Mouse (Mus musculus): Measurements from ENCODE around the gene Sohlh1.

Gene Sohlh1

GRCm38 (mm10) chr2:25847226-25847625 lies at the start of gene Sohlh1:
TSS of gene Sohlh1 (minus strand) at chr2:25847248.
- DNase-seq (ENCODE audit: low spot score in 2 of 2) = no peak

- no peak for DNase-seq (ENCODE audit: low spot score in 2 of 2)
Measured at GRCm38 (mm10) chr2:25892440-25892839, 45.4 kb upstream of the Sohlh1 start.

- DNase-seq (ENCODE audit: low spot score in 2 of 2) = peak in 1 of 2 experiments; percentile 43
Measured at GRCm38 (mm10) chr2:25888144-25888543, 41.1 kb upstream of the Sohlh1 start.

- no peak for DNase-seq (ENCODE audit: low spot score in 2 of 2)
Measured at GRCm38 (mm10) chr2:25887226-25887625, 40.2 kb upstream of the Sohlh1 start.

GRCm38 (mm10) chr2:25884756-25885155 lies 37.7 kb upstream of the Sohlh1 start:
- DNase-seq (ENCODE audit: low spot score in 2 of 2) = no peak

- DNase-seq (ENCODE audit: low spot score in 2 of 2) = no peak
Measured at GRCm38 (mm10) chr2:25882276-25882675, 35.2 kb upstream of the Sohlh1 start.

GRCm38 (mm10) chr2:25879061-25879460 lies 32.0 kb upstream of the Sohlh1 start:
- no peak for DNase-seq (ENCODE audit: low spot score in 2 of 2)

- DNase-seq (ENCODE audit: low spot score in 2 of 2) = no peak
Measured at GRCm38 (mm10) chr2:25878516-25878915, 31.5 kb upstream of the Sohlh1 start.

- DNase-seq (ENCODE audit: low spot score in 2 of 2) = no peak
Measured at GRCm38 (mm10) chr2:25877736-25878268, 30.8 kb upstream of the Sohlh1 start.

GRCm38 (mm10) chr2:25877250-25877735 lies 30.2 kb upstream of the Sohlh1 start:
- no peak for DNase-seq (ENCODE audit: low spot score in 2 of 2)

GRCm38 (mm10) chr2:25866656-25867055 lies 19.6 kb upstream of the Sohlh1 start:
- DNase-seq (ENCODE audit: low spot score in 2 of 2) = no peak

GRCm38 (mm10) chr2:25865412-25865811 lies 18.4 kb upstream of the Sohlh1 start:
- no peak for DNase-seq (ENCODE audit: low spot score in 2 of 2)

- no peak for DNase-seq (ENCODE audit: low spot score in 2 of 2)
Measured at GRCm38 (mm10) chr2:25864230-25864629, 17.2 kb upstream of the Sohlh1 start.

GRCm38 (mm10) chr2:25863337-25864131 lies 16.5 kb upstream of the Sohlh1 start, which contains the start of gene Kcnt1:
TSS of gene Kcnt1 (plus strand) at chr2:25863734.
- DNase-seq (ENCODE audit: low spot score in 2 of 2) = no peak

GRCm38 (mm10) chr2:25862696-25863270 lies 15.7 kb upstream of the Sohlh1 start:
- DNase-seq (ENCODE audit: low spot score in 2 of 2) = no peak

- no peak for DNase-seq (ENCODE audit: low spot score in 2 of 2)
Measured at GRCm38 (mm10) chr2:25862038-25862437, 15.0 kb upstream of the Sohlh1 start.

GRCm38 (mm10) chr2:25859891-25860290 lies 12.8 kb upstream of the Sohlh1 start:
- no peak for DNase-seq (ENCODE audit: low spot score in 2 of 2)

- DNase-seq (ENCODE audit: low spot score in 2 of 2) = no peak
Measured at GRCm38 (mm10) chr2:25853998-25854397, 7.0 kb upstream of the Sohlh1 start.

- DNase-seq (ENCODE audit: low spot score in 2 of 2) = peak in 1 of 2 experiments; percentile 30
Measured at GRCm38 (mm10) chr2:25852626-25853025, 5.6 kb upstream of the Sohlh1 start.

- DNase-seq (ENCODE audit: low spot score in 2 of 2) = peak; percentile 61 to 80
Measured at GRCm38 (mm10) chr2:25850330-25850729, 3.3 kb upstream of the Sohlh1 start.

- no peak for DNase-seq (ENCODE audit: low spot score in 2 of 2)
Measured at GRCm38 (mm10) chr2:25846516-25846915, 532 bp downstream of the Sohlh1 start.

GRCm38 (mm10) chr2:25844097-25844496 lies 3.0 kb downstream of the Sohlh1 start:
- no peak for DNase-seq (ENCODE audit: low spot score in 2 of 2)

- DNase-seq (ENCODE audit: low spot score in 2 of 2) = no peak
Measured at GRCm38 (mm10) chr2:25842758-25843157, 4.3 kb downstream of the Sohlh1 start.
